Mouse (Mus musculus): ENCODE measurements around the gene Ubash3a.

Ubash3a gene

DNA sequence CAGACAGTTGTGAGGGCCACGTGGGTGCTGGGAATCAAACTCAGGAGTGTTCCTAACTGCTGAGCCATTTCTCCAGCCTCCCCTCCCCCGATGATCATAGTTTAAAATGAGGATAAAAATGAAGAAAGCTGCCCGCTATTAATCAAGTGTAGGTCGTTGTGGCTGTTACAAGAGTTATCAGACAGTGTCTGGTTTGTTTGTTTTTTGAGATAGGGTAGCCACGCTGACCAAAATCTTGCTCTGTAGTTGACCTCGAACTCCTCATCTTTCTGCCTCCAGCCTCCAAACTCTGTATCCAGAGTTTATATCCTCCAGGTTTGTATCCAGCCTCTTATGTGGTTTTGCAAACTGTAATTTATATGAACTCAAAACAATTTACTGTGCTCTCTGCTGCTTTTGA is 72.6 kb downstream of the Ubash3a start:
- no peak for DNase-seq (ENCODE audit: low spot score)

DNA sequence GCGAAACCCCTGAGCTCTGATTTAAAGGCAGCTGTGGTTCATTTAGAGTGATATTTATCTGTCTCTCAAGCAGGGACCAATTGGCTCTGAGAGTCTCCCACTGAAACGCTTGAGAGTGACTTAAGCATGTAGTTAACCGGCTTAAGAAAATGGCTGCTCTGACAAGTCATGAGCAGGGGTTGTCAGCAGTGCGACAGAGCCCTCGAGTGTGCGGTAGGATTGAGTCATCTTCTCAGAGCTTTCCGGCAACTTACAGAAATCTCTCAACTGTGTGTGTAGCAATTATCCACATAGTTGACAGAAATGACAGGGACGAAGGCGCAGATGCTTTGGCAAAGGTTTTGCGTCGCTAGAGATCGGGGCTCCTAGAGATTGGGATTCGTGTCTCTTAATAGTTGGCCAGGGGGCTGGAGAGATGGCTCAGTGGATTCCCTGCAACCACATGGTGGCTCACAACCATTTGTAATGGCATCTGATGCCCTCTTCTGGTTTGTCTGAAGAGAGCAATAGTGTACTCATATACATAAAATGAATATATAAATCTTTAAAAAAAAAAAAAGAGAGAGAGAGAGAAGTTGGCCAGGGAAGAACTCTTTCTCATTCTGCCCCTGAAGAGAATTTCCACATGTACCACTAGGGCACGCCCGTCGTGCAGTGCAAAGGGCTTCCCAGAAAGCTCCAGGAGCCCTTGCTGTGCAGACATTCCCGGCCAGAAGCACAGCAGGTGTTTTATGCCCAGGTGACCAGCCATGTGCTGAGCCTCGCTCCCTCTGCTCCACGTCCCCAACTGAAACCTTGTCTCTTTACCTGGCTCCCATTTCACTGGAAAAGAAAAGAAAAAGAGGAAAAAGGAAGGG is 74.4 kb downstream of the Ubash3a start:
- no peak for DNase-seq (ENCODE audit: low spot score)

DNA sequence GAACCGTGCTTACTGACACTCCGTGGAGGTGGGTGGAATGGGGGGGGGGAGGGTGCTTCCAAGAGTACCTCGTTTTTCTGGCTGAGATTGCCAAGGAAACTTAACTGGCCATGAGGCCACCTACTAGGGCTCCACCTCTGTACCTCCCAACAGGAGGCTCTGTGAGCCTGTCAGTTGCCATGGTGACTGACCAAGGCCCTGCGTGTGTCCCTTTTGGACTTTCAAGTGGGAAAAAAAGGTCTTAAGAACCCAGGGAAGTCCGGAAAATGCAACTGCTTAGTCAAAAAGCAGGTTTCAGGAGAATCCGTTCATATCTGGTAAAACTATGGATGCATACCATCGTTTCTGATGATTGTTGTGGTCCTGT is 75.0 kb downstream of the Ubash3a start:
- DNase-seq (ENCODE audit: low spot score): no peak

DNA sequence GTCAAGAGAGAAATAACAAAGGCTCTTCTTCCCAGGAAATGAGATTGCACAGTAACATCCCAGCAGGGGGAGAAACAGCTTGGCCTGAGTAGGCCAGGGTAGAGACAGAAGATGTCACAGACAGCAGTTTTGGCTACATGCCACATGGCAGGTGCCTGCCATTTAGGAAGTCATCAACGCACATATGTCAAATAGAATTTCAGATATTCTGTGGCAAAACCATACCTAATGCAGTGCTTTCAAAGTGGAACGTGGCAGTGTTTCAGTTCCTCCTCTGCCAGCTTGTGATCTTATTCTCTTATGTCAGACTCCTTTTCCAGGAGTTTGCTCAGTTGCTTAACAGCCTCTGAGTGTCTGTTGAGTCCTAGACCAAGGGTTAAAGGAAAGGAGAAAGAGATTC is 78.2 kb downstream of the Ubash3a start:
- no peak for DNase-seq (ENCODE audit: low spot score)

DNA sequence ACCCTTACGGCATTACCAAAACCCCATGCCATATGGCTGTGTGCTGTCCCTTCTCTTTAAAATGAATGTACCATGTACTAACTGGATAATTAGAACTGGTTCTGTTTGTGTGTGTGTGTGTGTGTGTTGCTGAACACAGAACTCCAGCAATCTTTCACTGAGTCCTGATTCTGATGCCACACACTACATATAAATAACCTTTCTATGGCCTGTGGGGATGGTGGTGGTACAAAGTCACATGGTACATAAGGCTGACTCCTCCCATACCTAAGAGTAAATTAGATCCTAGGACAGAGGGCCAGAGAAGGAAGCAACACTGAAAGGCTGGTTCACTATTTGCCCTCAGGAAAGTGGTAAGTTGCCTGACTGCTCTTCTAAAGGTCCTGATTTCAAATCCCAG is 78.8 kb downstream of the Ubash3a start, which contains the start of gene Slc37a1:
Slc37a1 (plus strand) TSS at position 301 of the 400 bp plus-strand sequence.
- no peak for DNase-seq (ENCODE audit: low spot score)

DNA sequence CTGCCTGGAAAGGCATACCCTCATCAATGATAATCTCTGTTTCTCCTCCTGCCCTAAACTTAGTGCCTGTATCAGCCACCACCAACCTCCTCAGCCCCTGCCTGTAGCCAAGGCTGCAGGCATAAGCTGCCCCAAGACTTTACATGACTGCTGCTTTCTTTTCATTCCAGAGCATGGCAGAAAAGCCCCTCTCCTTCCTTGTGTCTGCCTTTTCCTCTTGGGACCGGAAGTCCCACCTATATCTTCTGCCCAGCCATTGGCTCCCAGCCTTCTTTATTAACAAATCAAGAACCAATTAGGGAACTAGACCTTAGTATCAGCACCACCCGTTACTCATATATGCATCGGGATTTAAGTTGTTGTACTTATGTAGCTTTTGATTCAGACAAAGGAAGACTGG is 79.5 kb downstream of the Ubash3a start:
- no peak for DNase-seq (ENCODE audit: low spot score)

DNA sequence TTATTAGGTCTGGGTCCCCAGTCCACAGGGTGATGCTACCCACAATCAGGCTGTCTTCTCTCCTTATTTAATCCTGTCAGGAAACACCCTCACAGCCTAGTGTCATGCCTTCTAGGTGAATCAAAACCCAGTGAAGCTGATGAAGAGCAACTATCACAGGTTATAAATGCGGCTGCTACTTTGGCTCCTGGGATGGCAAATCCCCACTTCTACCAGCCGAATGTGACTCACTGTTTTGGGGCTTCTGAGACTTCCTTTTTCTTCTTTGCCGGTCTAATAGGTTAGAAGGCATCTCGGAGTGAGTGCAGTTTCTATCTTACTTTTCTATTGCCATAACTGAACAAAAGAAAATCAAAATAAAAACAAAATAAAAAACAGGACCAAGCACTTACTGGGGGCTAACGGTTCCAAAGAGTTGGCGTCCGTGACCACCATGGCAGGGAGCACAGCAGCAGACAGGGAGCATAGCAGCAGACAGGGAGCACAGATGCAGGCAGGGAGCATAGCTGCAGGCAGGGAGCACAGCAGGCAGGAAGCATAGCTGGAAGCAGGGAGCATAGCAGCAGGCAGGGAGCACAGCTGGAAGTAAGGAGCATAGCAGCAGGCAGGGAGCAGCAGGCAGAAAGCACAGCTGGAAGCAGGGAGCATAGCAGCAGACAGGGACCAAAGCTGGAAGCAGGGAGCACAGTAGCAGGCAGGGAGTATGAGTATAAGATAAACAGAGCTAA is 81.5 kb downstream of the Ubash3a start:
- DNase-seq (ENCODE audit: low spot score): no peak

DNA sequence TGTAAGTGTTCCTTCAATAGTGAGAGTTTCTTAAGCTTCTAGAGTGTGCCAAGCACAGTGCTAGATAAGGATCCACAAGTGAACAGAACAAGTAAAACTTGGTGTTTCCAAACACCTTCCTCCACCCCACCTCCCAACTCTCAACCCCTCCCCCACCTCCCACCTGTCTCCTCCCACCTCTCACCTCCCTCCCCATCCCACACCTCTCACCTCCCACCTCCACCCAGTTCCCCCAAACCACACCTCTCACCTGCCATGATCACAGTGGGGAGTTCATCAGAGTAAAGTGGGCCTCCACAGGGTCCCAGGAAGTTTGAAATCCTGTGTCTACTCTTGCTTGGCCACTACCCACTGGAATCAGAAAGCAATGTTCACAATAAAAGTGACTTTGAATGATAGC is 82.6 kb downstream of the Ubash3a start:
- DNase-seq (ENCODE audit: low spot score): no peak

DNA sequence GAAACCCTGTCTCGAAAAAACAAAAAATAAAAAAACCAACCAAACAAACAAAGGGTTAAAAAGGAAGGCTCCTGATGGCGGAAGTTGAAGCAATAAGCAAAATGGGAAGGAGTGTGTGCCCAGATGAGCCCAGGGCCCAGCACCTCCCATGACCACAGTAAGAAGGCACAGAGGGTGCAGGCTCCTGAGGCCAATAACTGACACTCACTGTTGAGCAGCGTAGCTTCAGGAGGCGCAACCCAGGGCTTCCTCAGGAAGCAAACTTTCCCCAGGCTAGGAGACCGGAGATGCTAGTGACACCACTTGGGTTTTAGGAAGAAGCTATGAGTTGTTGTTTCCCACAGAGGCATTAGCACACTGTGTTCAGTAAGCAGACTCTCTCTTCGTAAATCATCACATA is 83.2 kb downstream of the Ubash3a start:
- DNase-seq (ENCODE audit: low spot score): no peak

DNA sequence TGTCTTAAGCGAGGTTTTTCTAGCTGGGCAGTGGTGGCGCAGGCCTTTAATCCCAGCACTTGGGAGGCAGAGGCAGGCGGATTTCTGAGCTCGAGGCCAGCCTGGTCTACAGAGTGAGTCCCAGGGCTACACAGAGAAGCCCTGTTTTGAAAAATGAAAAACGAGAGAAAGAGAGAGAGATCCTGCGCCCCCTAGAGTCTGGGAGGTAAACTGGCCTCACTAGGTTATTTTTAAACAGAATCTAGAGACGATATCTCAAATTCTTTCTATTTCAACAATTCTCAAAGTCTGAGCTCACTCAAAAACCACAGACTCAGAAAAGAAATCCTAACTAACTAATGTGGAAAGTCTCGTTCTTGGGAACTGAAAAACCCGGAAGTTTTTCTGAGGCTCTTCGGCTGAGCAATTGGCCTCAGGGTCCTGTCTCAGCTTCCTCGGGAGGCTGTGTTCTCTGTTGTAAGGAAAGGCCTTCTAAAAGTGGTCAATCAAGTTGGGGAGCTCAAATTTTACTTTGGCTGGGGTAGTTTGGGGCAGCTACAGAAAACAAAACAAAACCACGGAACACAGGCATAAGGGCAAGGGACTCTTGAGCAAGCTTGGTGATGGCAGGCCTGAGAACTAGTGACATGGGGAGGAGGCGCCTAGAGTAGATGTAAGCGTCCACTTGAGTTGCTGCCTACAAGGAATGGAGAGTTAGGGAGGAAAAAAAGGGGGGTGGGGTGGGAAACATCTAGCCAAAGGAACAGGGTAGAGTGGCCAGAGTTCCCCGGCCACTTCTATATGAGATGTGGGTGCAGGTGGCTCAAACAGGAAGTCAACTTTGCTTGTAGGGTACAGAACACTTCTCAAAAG is 86.9 kb downstream of the Ubash3a start:
- no peak for DNase-seq (ENCODE audit: low spot score)

DNA sequence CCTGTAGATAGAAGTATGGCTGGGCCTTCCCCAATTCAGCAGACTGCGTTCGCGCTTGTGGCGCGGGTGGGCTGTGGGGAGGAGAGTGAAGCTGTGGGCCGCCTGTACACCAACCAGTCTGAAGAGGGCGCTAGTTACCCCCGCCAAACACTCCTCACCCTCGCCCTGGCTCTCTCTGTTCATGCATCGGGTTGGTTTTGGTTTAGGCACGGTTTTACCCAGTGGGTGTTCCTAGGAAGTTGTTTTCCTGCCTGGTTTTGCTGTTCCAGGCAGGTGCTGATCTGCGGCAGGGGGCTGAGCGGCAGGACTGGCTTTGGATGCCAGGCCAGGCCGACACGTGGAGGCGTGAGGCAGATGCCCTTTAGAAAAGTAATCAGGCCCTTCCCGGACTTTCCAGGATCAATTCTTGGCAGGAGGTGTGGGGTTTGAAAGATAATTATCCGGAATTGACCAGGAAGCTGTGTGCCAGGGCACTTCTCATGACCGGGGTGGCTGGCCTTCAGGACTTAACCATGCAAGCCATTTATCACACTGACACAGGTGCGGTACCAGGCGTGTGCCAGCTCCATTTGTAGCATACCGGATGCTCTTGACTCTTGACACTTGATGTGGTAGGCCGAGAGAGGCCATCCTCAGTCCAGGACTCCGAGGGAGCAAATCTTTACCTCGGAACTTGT is 87.7 kb downstream of the Ubash3a start:
- DNase-seq (ENCODE audit: low spot score): peak; percentile 68

DNA sequence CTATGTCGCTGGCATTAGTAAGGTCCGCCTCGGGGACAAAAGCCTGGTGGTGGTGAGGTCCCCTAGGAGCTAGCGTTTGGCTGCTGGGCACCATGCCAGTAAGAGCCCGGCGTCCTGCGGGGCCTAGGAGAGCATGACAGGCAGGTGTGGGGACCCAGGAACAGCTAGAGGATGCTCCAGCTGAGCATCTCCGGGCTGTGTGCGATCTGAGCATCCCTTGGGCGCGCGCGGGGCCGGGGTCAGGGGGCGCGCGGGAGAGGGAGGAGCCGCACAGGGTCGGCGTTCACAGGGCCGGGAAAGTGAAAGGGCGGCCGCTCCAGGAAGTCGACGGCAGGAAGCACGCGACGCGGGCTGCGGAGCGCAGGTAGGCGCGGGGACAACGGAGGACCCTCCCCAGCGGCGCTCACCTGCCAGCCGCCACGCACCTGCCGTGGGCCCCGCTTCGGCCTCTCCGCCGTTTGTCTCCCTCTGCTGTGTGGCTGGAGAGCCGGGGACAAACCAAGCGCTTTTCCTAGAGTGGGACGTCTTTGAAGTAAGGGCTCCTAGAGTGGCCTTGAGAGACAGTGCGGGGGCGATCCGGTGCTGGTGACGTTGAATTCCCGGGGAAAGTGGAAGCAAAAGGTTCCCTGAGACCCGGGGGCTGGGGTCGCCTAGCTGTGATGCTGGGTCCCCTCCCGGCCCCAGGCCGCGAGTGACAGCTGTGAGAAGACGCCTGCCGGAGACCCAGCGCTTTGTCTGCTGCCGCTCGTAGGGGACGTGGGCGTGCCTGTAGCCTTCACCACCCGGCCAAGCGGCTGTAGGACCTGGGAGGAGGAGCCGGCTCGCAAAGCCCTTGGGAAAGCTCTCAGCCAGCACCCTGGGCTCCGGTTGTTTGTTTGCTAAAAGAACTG is 88.5 kb downstream of the Ubash3a start:
- peak; percentile 79 for DNase-seq (ENCODE audit: low spot score)
